8 mouse cellular contexts compared by ENCODE assay signal in the genomic region with DNA sequence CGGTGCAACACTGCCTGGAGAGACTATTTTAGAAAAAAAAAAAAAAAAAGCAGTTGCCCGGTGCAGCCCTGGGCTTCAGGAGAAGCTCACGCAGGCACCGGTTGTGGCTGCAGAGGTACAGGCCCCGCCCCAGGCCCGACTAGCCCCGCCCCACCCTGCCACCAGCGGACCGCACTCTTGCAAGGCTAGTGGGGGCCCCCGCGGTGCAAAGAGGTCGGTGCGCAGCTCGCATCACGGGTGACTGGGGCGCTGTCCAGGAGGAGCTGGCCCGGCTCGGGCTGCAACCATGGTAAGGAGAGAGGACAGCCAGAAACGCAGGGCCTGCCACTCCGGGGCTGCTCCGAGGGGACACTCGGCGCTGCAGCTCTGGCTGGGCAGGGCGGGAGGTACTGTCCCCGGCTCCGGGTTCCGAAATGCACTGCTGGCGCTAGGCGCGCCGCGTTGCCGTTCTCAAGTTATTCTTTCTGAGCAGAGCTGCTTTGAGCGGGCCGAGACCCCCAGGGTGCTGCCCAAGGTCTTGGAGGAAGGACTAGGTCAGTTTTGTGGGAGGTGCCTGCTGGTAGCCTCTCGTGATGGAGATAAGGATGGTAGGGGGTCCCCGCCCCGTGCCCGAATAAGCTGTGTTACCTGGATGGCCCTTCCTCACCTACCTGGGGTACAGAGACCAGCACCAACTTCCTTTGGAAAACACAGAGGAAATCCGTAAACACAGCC. TPM values are rescaled to one million over a fixed set of nuclear protein-coding genes. Genes with fewer than 3 reads are reported as not detected.
A peak's percentile ranks its signal among the peaks of the same experiment; 100 is the strongest.
DNase-seq lines count a peak whose midpoint lies in the region; ATAC-seq lines count a peak whose summit lies in the region.

No protein-coding gene starts in this region.

- ATAC-seq in embryonic facial prominence, embryonic 13.5 days (ENCODE audit: insufficient number of reproducible peaks, insufficient read depth, low FRiP score, low TSS enrichment, low read depth) = 0 out of 2 replicates have a peak, but pooled peaks have one; percentile 60
- ATAC-seq in midbrain, embryonic 16.5 days = peak; percentile 75

- peaks cover 18% of the 10 kb centered on the region for H3K4me1 ChIP-seq in embryonic facial prominence, embryonic 13.5 days
- H3K4me1 ChIP-seq in midbrain, embryonic 16.5 days (ENCODE audit: control insufficient read depth, insufficient read depth, low read length) = peaks cover 12% of the 10 kb centered on the region

- peak overlapping the region; percentile 95 for H3K4me2 ChIP-seq in embryonic facial prominence, embryonic 13.5 days
- H3K4me2 ChIP-seq in midbrain, embryonic 16.5 days (ENCODE audit: low read length) = peak overlapping the region; percentile 96

- H3K4me3 ChIP-seq in embryonic facial prominence, embryonic 13.5 days = peak overlapping the region; percentile 56
- H3K4me3 ChIP-seq in midbrain, embryonic 16.5 days (ENCODE audit: low read depth, low read length) = peak overlapping the region; percentile 70

- H3K9ac ChIP-seq in embryonic facial prominence, embryonic 13.5 days = peak overlapping the region; percentile 71
- H3K9ac ChIP-seq in midbrain, embryonic 16.5 days (ENCODE audit: low read depth, low read length) = peak overlapping the region; percentile 86

- H3K27ac ChIP-seq in embryonic facial prominence, embryonic 13.5 days = 0 out of 2 replicates have a peak overlapping the region, but pooled peaks have one; percentile 16
- H3K27ac ChIP-seq in midbrain, embryonic 16.5 days (ENCODE audit: low read length) = peak overlapping the region; percentile 67

- no peaks in the 10 kb centered on the region for H3K9me3 ChIP-seq in embryonic facial prominence, embryonic 13.5 days
- no peaks in the 10 kb centered on the region for H3K9me3 ChIP-seq in midbrain, embryonic 16.5 days (replicated peaks; ENCODE audit: control insufficient read depth, low read length, poor library complexity, severe bottlenecking)

- H3K27me3 ChIP-seq in embryonic facial prominence, embryonic 13.5 days = peaks cover 16% of the 10 kb centered on the region
- no peaks in the 10 kb centered on the region for H3K27me3 ChIP-seq in midbrain, embryonic 16.5 days (ENCODE audit: control insufficient read depth, insufficient read depth, low read depth, low read length)

- under 1% methylated on average over 40 of the region's 40 CpGs for WGBS in embryonic facial prominence, embryonic 13.5 days
- WGBS in midbrain, embryonic 16.5 days = under 1% methylated on average over 40 of the region's 40 CpGs

- H3K36me3 ChIP-seq in embryonic facial prominence, embryonic 13.5 days = no peaks in the 10 kb centered on the region
- H3K36me3 ChIP-seq in midbrain, embryonic 16.5 days (ENCODE audit: control insufficient read depth, insufficient read depth, low read length) = no peaks in the 10 kb centered on the region

- DNase-seq in left cerebral cortex, adult 18-20 months (ENCODE audit: low spot score in 2 of 2) = peak; percentile 65 to 77
- no peak for DNase-seq in left cerebral cortex, adult 11 months (ENCODE audit: low spot score)
- peak; percentile 68 for DNase-seq in heart, adult 8-10 months (ENCODE audit: low spot score)
- DNase-seq in kidney, adult 18-20 months = peak; percentile 78
- DNase-seq in liver = peak; percentile 86
- DNase-seq in spleen, postnatal 14 days (ENCODE audit: low spot score in 2 of 2) = peak; percentile 41 to 47

RNA-seq across cellular contexts. Expression of a gene that starts 9.7 kb away (rescaled TPM):
- total RNA-seq in left cerebral cortex, adult 18-20 months (2021) = 100 to 1,000 TPM; 175 to 183 TPM
- polyA plus RNA-seq in embryonic facial prominence, embryonic 13.5 days (2015; fragmentation: Nextera tagmentation; extraction: Ambion mirVana) = 10.6 and 11.3 TPM in 2 replicates
- 10 to 100 TPM; 36.5 to 54.5 (median 37.7) TPM for total RNA-seq in heart, adult 8-10 months (2022)
- polyA plus RNA-seq in midbrain, embryonic 16.5 days (2015; fragmentation: Nextera tagmentation; extraction: Ambion mirVana) = 32.5 and 33.6 TPM in 2 replicates

RNA-seq across cellular contexts. Expression of a gene that starts 12.0 kb away (rescaled TPM):
- under 1 TPM in 1 of 2 experiments, not detected in 1; 0.21 TPM for total RNA-seq in left cerebral cortex, adult 18-20 months (2021)
- not detected in 2 replicates for polyA plus RNA-seq in embryonic facial prominence, embryonic 13.5 days (2015; fragmentation: Nextera tagmentation; extraction: Ambion mirVana)
- not detected for total RNA-seq in heart, adult 8-10 months (2022)
- polyA plus RNA-seq in midbrain, embryonic 16.5 days (2015; fragmentation: Nextera tagmentation; extraction: Ambion mirVana) = not detected in 2 replicates

RNA-seq across cellular contexts. Expression of a gene that starts 13.6 kb away (rescaled TPM):
- total RNA-seq in left cerebral cortex, adult 18-20 months (2021) = 100 to 1,000 TPM in 1 of 2 experiments, 10 to 100 TPM in 1; 93.9 to 101 TPM
- polyA plus RNA-seq in embryonic facial prominence, embryonic 13.5 days (2015; fragmentation: Nextera tagmentation; extraction: Ambion mirVana) = 31.9 and 35.2 TPM in 2 replicates
- total RNA-seq in heart, adult 8-10 months (2022) = 10 to 100 TPM; 20.6 to 25.1 (median 23.0) TPM
- 54.5 and 58.2 TPM in 2 replicates for polyA plus RNA-seq in midbrain, embryonic 16.5 days (2015; fragmentation: Nextera tagmentation; extraction: Ambion mirVana)

RNA-seq across cellular contexts. Expression of a gene that starts 38.6 kb away (rescaled TPM):
- total RNA-seq in left cerebral cortex, adult 18-20 months (2021) = under 1 TPM; 0.49 to 0.58 TPM
- 0.23 and 0.25 TPM in 2 replicates for polyA plus RNA-seq in embryonic facial prominence, embryonic 13.5 days (2015; fragmentation: Nextera tagmentation; extraction: Ambion mirVana)
- total RNA-seq in heart, adult 8-10 months (2022) = under 1 TPM in 2 of 4 experiments, not detected in 2; 0.05 to 0.06 TPM
- polyA plus RNA-seq in midbrain, embryonic 16.5 days (2015; fragmentation: Nextera tagmentation; extraction: Ambion mirVana) = 0.39 and 0.57 TPM in 2 replicates
